Mouse (Mus musculus) skeletal muscle tissue, adult 2 months (tissue): ENCODE data around the gene Col27a1.

Experiments used
- DNase-seq: peaks from one replicate; pipeline ENCODE4 v3.0.0-alpha.2; 2012; ENCODE audit warnings: low read depth, low spot score

The Col27a1 gene

DNA sequence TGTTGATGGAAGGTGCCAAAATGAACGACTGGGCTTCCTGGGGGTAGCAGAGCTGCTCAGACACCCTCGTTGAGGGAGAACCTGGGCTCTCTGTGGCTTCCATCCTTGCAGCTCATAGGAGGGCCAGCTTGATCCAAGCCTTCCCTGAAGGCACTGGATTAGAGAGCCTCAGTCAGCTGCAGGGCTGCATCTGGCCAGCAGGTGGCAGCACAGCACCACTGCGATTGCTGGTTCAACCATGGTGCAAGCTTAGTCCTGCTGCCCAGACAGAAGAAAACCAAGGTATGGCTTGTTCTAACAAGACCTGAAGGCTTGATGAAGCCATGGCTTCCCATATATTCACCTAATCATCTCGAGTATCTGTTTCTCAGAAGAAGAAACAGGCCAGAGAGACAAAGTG is 154.8 kb downstream of the Col27a1 start:
- peak; percentile 68 for DNase-seq

GRCm38 (mm10) chr4:63370897-63371296 is 157.1 kb downstream of the Col27a1 start:
- DNase-seq, result no peak

DNA sequence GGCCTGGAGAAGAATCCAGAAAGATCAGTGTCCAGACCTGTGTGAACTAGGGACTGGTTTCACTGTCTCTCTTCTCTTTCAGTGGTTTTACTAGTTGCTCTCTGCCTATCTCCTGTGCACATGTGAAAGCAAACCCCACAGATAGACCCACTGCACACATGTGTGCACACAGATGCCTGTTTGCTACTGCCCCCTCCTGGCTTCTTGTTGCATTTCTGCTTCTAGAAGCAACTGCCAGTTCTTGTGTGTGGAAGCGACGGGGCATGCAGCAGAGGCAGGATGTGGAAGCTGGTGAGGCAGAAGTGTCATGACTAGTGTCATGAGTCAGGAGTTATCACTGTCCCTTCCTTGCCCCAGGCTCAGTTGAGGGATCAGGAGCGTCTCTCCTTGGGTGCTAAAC is 158.1 kb downstream of the Col27a1 start:
- no peak for DNase-seq

DNA sequence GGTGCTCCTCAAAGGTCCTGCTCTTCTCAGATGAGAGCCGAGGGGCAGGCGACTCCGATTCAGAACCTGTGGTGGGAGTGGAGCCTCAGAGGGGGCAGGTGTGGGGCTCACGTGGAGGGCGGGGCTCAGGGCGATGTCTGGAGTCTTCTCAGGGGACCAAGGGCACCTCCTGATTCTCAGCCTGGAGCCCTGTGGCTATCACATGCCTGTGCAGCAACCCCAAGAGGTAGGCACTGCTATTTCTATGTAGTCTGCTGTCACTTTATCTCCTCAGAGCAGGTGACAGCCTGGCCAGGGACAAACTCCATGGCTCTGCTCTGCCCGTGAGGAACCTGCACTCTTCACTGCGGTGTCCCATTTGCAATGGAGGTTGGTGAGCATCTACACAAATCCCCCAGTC is 159.6 kb downstream of the Col27a1 start:
- no peak for DNase-seq

GRCm38 (mm10) chr4:63374331-63374730 is 160.5 kb downstream of the Col27a1 start:
- no peak for DNase-seq

- peak; percentile 55 for DNase-seq
Measured at GRCm38 (mm10) chr4:63375367-63375766, 161.6 kb downstream of the Col27a1 start.

- DNase-seq, result no peak
Measured at GRCm38 (mm10) chr4:63377483-63377882, 163.7 kb downstream of the Col27a1 start.

GRCm38 (mm10) chr4:63382676-63383369 is 169.0 kb downstream of the Col27a1 start:
- DNase-seq, result no peak

DNA sequence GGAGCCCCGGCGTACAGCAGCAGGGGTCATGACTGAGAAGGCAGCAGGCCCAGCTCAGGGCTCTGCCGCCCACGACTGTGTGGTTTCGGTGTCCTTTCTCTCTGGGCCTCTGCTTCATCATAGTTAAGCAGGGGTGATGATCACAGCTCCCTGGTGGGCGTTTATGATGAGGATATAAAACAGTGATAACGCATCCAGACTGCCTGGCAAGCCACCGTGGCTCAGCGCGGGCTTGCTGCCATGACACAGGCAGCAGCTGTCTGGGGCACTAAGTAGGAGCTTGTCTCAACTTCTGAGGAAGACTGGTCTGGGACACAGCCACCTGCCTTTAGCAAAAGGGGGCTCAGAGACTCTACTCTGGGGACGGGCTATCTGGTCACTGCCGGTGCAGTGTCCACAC is 169.7 kb downstream of the Col27a1 start:
- no peak for DNase-seq

- no peak for DNase-seq
Measured at GRCm38 (mm10) chr4:63384262-63384661, 170.5 kb downstream of the Col27a1 start.
